Mouse (Mus musculus): ENCODE measurements around the gene Sumf1.

Sumf1 gene

DNA sequence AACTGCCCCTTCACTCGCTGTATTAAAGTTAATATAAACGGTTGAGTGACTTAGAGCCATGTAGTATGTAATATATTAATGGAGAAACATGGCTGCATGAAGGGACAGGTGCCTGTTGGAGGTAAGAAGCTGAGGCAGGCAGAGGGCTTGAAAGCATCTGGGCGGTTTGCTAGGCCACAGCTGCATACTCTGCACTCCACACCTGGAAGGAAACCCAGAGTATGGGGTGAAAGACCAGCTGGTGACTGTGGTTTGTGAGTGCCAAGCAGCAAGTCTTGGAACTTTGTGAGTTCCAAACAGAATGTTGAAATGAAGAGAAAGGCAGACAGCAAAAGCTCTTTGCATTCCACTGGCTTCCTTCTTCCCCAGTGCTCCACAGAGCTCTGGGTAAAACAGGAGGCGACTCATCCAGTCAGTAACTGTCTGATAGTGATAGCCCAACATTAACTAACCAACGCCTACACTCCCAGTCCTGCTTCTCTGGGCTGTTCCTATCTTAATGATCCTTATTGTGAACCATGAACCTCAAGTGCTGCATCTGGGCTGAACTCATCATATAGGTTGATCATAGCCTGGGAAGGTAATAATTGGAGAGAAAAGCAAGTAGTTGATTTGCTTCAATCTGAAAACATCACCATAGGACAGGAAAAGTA, 21.7 kb upstream of the Sumf1 start:
- DNase-seq = no peak

DNA sequence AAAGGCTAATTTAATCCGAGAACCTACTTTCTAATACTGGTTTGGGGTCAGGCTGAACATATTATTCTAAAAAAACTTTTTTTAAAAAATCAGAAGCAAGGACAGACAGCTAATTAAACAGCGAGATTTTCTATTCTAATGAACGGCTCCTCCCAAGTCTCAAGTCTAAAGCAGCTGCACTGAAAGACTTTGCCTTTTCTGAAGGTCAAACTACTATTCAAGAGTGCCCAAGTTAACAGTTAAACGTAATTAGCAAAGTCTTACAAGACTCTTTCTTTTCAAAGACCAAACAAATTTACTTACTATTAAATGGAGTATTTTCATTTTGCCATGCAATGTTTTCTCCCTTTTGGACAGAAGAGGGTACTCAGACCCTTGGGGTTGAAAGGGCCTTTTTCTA, 20.8 kb upstream of the Sumf1 start:
- DNase-seq = peak; percentile 69

DNA sequence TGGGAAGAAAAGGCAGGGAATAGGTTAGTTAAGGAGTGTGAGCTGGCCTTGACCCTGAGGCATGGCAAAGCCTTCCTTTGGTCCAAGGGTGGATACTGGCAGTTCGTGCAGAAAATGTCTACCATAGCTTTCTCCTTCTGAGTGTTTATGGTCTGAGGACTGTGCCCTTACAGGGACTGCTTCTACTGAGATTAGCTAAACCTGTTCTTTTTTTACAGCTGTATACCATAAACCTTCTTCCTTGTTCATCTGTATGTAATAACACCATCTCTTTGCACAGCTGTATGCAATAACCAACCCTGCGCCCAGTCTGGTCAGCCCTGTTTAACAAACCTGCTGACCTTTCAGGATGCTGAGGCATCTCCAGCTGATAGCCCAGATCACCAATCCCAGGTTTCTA, 18.9 kb upstream of the Sumf1 start:
- DNase-seq = no peak

- peak; percentile 46 for DNase-seq
Measured at GRCm38 (mm10) chr6:108198286-108198685, 12.9 kb upstream of the Sumf1 start.

DNA sequence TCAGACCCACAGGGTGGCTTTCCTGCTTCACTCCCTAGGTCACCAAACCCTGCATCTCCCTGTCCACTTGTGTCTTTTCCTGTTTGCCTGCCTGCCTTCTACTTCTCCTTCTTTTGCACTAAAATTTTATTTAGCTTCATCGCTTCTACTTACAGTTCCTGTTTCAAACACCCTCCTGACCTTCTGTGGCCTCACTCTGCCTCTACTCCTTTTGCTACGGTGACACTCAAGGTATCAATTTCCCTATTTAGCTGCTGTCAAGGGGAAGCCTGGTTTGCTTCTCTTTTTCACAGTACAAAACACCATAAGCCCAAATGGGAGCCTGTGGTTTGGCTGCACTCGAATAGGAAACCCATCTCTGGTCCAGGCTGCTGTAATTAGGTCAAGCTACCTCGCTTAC, 11.7 kb upstream of the Sumf1 start:
- no peak for DNase-seq

- DNase-seq = no peak
Measured at GRCm38 (mm10) chr6:108196665-108197064, 11.3 kb upstream of the Sumf1 start.

DNA sequence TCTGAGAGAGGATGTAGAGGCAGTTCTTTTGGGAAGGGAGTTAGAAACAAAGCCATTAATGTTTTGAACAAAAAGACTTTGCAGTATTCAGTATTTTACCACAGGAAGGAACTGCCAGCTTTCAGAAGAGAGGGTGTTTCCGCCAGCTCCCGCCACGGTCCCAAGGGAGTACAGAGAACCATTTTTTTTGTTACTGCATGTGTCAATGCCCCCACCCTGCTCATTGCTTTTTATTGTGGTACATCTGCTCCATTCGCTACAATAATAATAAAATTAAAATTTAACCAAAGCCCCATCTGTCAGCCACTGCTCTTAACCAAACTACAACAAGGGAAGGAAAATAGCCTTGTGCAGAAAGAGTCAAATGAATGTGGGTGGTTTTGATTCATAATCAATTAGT, 7.2 kb upstream of the Sumf1 start:
- no peak for DNase-seq

DNA sequence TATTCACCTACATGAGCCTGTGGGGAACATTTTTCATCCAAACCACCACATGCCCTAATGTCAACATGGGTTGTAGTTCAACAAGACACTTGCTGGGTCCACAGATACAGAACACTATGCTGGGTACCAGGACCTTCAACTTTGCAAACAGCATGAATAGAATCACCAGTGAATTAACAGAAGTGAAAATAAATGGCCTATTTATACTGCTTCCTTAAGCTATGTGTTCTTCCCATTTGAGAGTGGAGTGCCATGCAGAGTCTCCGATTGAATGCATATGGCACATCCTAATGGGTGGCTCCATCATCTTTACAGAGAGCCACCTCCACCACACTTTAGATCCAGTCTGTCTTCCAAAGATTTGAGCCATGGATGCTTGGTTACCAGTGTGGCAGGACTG, 5.3 kb upstream of the Sumf1 start:
- DNase-seq = no peak

GRCm38 (mm10) chr6:108185685-108186009, 265 bp upstream of the Sumf1 start:
- DNase-seq = no peak

- DNase-seq = no peak
Measured at GRCm38 (mm10) chr6:108179087-108179486, 6.3 kb downstream of the Sumf1 start.

DNA sequence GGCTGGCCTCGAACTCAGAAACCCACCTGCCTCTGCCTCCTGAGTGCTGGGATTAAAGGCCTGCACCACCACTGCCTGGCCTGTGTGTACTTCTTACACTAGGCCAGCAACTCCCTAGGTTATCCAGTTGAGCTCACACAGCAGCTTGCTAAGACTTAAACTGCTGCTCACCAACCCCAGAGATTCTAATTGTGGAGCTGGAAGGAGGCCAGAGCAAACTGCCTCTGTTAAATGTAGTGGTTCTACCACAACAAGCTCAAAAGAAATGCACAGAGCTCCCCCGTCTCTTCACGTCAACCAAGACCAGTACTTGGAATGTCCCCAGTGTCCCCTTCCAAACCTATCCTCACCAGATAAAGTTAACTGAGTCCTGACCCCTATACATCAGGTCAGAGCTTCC, 11.2 kb downstream of the Sumf1 start:
- no peak for DNase-seq

DNA sequence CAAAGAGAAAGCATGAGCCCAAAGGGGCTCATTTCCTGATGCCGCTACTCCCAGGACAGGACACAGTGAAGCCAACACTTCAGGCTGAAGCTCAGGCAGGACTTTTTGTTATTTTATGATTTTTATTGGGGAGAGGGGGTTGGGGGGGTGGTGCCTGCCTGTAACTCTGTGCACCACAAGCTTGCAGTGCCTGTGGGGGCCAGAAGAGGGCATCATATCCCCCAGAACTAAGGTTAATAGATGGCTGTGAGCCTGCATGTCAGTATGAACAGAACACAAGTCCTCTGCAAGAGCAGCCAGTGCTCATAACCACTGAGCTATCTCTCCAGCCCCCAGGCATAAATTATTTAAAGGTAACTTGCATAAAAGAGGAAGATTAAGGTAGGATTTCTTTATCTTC, 13.2 kb downstream of the Sumf1 start:
- no peak for DNase-seq

- no peak for DNase-seq
Measured at GRCm38 (mm10) chr6:108169466-108169865, 15.9 kb downstream of the Sumf1 start.

DNA sequence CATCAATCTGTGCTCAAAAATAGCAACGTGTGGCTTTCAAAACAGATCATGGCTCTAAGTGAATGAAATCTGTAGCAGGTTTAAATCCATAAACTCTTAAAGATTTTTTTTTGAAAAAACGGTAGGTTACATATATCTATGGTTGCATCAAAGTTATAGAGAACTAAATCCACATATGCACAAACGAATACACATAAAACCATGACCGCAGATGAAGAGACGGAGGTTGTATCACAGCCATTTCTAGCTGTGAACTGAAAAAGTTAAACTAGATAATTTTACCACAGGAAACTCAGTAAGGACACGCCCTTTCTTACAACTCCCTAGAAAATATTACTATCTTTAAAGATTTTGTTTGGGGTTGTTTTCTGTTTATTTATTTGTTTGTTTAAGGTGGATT, 16.7 kb downstream of the Sumf1 start:
- no peak for DNase-seq

DNA sequence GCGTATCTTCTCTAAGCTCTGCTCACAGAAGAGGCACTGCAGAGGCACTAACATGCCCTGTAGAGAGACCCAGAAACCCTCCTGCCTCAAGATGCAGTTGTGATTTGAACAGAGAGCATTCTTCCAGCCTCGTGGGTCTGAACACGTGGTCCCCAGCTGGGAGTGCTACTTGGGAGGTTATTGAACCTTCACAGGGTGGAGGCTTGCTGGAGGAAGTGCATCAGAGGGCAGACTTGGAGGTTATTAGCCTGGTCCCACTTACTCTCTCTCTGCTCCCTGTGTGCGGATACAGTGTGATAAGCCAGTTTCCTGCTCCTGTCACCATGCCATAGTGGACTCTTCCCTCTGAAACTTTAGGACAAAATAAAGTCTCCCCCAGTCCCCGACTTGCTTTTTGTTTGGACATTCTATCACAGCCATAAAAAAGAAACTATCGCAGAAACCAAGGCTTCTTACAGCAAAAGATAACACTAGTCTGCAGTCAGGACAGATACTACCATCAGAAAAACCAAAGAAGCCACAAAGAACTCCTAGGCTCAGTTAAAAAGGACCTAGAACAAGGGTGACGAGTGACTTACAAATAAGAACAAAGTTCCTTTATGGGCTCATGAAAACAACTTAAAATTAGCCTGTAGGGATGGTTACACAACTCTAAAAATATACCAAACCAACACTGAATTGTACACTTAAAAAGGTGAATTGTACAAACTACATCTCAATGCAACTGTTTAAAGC, 17.3 kb downstream of the Sumf1 start:
- peak; percentile 27 for DNase-seq

GRCm38 (mm10) chr6:108165598-108165997, 19.8 kb downstream of the Sumf1 start:
- DNase-seq = no peak

DNA sequence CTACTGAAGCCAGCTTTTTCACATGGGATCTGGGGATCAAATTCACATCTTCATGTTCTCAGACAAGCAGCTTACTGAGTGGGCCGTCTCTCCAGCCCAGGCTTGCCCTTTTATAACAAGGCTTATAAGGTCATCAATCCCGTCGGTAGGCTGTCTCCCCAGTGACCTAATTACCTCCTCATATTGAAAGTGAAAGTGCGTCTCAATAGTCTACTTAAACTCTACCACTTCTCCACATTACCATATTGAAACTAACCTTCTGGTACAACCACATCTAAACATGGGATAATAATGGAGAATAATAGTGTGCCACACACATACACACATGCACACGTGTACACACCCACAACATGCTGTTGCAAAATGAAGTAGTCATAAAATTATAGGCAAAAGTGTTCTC, 20.4 kb downstream of the Sumf1 start:
- DNase-seq = no peak

DNA sequence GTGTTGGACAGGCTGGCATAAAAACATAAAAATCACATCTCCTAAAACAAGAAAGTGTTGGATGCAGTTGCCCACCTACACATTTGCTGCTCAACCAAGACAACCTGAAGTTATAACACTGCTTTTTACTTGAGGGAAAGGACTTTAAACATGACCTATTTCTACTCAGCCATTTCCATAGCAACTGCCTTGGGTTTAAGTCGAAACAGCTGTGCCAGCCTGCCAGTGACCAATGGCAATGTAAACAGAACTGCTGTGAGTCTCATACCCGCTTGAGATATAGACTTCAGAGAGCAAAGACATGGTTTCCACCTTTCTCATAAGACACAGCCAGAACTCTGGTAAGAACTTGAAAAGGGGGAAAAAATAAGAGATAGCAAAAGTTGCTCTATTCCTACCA, 24.8 kb downstream of the Sumf1 start:
- no peak for DNase-seq

DNA sequence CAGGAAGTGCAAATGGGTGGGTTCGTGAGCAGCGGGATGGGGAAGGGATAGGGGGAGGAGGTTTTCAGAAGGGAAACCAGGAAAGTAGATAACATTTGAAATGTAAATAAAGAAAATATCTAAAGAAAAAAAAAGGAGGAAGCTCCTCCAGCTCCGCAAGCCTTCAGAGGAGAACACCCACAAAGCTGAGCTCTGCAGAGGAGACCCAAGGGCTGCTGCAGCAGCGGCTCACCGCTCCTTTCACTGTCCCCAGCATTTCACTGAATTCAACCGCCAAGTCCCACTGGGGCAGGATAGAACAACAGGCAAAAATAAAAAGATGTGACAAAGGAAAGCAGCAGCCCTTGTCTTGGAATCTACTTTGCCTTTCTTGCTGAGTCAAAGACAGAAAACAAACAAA, 28.5 kb downstream of the Sumf1 start:
- DNase-seq = no peak

- no peak for DNase-seq
Measured at GRCm38 (mm10) chr6:108154243-108154642, 31.1 kb downstream of the Sumf1 start.

DNA sequence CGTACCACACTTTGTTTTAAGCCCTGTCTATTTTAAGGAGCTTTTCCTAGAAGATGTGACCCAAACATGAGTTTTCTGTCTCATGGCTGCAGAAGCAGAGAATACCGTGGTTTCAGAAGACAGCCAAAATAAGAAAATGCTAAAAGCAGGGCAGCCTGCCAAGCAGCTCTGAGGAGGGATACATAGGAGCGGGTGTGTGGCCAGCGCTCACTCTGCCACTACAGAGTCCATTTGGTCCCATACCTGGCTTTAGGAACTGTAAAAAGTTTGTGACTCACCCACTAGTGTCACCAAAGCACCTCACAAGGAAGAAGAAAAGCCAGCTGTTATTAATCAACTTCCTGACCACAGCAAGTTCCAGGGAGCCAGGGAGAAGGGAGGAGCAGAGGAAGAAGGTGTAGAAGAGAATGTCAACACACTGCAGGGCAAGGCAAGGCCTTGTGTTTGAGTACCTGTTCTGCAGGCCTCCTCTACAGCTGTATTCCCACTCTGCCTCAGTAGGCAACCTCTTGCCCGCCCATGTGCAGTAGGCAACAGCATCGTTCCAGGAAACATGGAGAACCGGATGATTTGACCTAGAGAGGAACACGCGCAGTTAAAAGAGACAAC, 32.6 kb downstream of the Sumf1 start:
- no peak for DNase-seq

DNA sequence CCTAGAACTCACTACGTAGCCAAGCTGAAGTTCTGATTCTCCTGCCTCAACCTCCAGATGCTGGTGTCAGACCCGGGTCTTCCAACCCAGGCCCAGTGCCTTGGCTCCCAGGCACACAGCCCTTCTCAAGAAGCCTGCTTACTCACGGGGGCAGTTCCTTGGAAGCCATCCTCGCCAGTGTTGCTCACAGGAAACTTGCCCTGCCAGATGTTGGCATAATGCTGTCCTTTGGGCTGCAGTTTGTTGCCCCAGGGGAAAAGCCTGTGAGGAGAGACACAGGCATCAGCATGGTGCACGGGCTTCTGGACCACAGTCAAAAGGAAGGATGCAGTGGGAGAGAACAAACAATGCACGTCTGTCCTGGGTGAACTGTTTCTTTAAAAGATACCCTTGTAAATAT, 33.3 kb downstream of the Sumf1 start:
- DNase-seq = no peak

DNA sequence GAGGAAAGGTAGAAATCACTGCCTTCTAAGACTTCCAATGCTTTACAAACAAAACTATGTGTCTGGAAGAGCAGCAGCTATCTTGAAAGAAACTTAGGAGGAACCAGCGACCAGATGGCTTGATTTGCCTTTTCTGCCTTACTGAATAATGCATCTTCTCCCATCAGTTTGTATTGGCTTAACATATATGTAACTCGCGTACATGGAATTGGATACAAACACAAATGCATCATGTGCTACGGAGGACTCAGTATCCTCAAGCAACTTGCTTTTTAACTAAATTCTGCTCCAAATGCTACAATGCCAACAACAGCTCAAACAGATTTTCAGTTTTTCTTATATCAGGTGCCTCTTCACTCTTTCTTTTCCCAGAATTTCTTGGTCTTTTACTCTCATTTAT, 36.1 kb downstream of the Sumf1 start:
- DNase-seq = no peak

- peak; percentile 30 for DNase-seq
Measured at GRCm38 (mm10) chr6:108148435-108148834, 36.9 kb downstream of the Sumf1 start.

GRCm38 (mm10) chr6:108146637-108147036, 38.7 kb downstream of the Sumf1 start:
- no peak for DNase-seq
